Mouse (Mus musculus): ENCODE measurements at regions not wholly inside any gene's neighbourhood (a gene's known extent, or its start where the extent isn't known, plus 50 kb on each side); places are given as distances from the start of the nearest gene placed in this dataset.

DNA sequence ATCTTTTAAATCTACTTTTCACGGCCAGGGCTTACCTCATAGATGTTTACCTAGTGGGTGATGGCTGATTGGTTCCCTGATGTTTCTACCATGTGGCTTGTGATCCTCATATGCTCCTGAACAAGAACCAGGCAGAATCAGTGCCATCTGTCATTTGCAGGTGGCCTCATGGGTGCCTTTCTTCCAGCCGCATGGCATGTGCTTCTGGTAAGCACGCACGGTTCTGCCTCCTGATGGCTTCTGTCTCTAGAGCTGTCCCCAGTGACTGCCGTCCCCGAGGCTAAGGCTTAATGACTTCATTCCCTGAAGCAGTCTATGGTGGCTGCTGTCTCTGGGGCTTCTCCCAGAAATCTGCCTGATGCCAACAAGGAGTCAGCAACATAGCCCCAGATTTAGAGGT is 117.3 kb upstream of the Kit start:
- H3K27me3 ChIP-seq (replicated peaks): peaks cover 10% of the 10 kb centered on the region
- H3K9me3 ChIP-seq: no peaks in the 10 kb centered on the region; the same call in 1 of the 2 replicates
- TF ChIP-seq GATA1 (IDR thresholded peaks at IDR 0.05; ENCODE audit: borderline replicate concordance, low read length) (no peak), FLI1 (IDR thresholded peaks at IDR 0.05; ENCODE audit: low read length) (no peak)
- H3K4me3 ChIP-seq (replicated peaks): no peak overlapping the region
- peaks cover 9% of the 10 kb centered on the region; the same call in 1 of the 2 replicates for H3K4me1 ChIP-seq
- H3K36me3 ChIP-seq (replicated peaks; ENCODE audit: low read length): no peaks in the 10 kb centered on the region

DNA sequence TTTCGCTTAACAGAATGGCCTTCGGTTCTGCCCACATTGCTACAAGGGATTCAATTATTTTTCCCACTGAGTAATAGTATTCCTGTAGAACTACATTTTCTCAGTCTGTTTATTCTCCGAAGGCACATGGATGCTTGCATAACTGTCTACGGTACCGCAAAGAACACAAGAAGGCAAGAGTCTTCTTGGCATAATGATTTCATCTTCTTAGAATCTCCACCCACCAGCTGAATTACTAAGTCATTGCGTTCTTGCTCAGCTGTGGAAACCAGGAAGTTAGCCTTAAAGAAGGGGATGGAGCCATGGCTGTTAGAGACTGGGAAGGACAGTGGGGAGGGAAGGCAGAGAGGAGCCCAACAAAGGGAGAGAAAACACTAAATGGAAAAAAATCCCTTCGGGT is 116.4 kb upstream of the Kit start:
- Histone ChIP-seq H3K9me3 (no peaks in the 10 kb centered on the region; the same call in 1 of the 2 replicates), H3K4me3 (replicated peaks) (no peak overlapping the region), H3K36me3 (replicated peaks; ENCODE audit: low read length) (no peaks in the 10 kb centered on the region), H3K27me3 (replicated peaks) (peaks cover 10% of the 10 kb centered on the region), H3K4me1 (peaks cover 9% of the 10 kb centered on the region; the same call in 1 of the 2 replicates)
- TF ChIP-seq GATA1 (IDR thresholded peaks at IDR 0.05; ENCODE audit: borderline replicate concordance, low read length): no peak
- no peak for TF ChIP-seq FLI1 (IDR thresholded peaks at IDR 0.05; ENCODE audit: low read length)

DNA sequence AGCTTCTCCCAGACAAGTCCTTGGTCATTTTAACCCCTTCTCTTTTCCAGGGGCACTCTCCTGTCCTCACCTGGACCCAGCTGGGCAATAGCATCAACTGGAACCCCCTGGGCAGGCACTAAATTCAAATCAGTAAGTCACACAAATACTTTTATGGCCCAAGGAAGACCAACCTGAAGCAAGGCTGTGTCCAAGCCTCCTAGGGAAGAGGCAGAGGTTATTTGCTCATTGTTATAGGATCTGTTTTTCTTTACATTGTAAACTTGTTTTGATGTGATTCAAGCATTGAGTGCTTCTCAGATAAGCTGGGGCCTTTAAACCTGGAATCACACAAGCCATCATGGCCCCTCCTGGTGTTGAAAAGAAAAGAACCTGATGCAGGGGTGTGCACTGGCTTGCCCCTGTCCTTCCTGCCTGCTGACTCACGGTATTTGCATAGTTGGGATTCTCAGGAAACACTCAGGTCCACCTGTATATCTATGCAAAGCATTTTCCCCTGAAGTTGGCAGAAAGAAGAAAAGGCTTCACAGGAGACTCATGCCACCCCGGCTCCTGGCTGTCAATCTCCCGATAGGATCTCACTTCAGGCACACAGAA is 114.9 kb upstream of the Kit start:
- Histone ChIP-seq H3K4me1 (peaks cover 17% of the 10 kb centered on the region), H3K4me3 (replicated peaks) (no peak overlapping the region), H3K36me3 (replicated peaks; ENCODE audit: low read length) (no peaks in the 10 kb centered on the region), H3K27me3 (replicated peaks) (peaks cover 7% of the 10 kb centered on the region), H3K9me3 (no peaks in the 10 kb centered on the region; the same call in 1 of the 2 replicates)
- TF ChIP-seq GATA1 (IDR thresholded peaks at IDR 0.05; ENCODE audit: borderline replicate concordance, low read length) (no peak), FLI1 (IDR thresholded peaks at IDR 0.05; ENCODE audit: low read length) (no peak)

DNA sequence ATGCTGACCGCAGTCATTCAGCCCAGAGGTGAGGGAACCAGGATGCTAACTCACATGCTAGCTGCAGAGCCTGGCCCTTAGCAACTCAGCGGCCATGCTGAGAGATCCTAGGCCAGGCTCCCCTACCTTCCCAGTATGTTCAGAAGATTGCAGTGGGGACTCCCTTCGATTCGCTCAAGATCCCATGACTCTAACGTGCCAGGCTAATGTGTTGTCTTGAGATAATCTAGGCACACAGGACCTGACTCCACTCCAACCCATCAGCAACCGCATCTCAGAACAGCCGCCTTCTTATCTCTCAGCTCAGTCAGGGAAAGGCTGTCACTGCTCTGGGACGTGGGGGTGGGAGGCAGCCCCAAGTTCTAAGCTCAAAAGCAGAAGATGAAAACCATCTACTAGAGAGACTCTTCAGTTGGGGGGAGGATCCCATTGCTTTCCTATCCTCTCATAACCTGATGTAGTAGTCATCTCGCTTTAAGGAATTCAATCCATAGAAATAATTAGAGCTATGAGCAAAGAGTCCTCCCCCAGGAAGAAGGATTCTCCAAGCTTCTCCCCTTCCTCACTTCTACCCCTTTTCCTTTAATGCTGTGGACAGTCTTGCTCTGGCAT is 114.2 kb upstream of the Kit start:
- Histone ChIP-seq H3K4me3 (replicated peaks) (no peak overlapping the region), H3K36me3 (replicated peaks; ENCODE audit: low read length) (no peaks in the 10 kb centered on the region), H3K27me3 (replicated peaks) (peaks cover 5% of the 10 kb centered on the region), H3K9me3 (no peaks in the 10 kb centered on the region; the same call in 1 of the 2 replicates), H3K4me1 (peaks cover 19% of the 10 kb centered on the region)
- TF ChIP-seq GATA1 (IDR thresholded peaks at IDR 0.05; ENCODE audit: borderline replicate concordance, low read length) (no peak), FLI1 (IDR thresholded peaks at IDR 0.05; ENCODE audit: low read length) (no peak)

DNA sequence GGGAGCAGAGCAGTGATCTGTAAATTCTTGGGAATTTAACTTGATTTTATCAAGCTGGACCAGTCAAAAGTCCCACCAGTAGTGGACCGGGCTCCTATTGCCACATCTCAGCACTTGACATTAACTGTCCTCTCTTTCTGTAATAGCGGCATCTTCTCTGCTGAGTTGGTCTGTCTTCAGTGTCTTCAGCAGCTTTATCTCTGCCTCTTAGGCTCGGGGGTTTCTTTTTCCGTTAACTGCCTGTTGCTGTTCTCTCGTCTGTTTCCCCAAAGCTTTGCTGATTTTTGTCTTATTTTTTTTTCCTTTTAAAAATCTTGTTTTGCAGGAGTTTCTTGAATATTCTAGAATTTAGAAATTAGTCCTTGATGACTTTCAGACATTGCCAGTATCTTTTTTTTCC is 113.3 kb upstream of the Kit start:
- no peak overlapping the region for H3K4me3 ChIP-seq (replicated peaks)
- H3K4me1 ChIP-seq: peaks cover 28% of the 10 kb centered on the region
- H3K27me3 ChIP-seq (replicated peaks): peaks cover 2% of the 10 kb centered on the region
- no peaks in the 10 kb centered on the region; the same call in 1 of the 2 replicates for H3K9me3 ChIP-seq
- TF ChIP-seq GATA1 (IDR thresholded peaks at IDR 0.05; ENCODE audit: borderline replicate concordance, low read length) (no peak), FLI1 (IDR thresholded peaks at IDR 0.05; ENCODE audit: low read length) (no peak)
- no peaks in the 10 kb centered on the region for H3K36me3 ChIP-seq (replicated peaks; ENCODE audit: low read length)

DNA sequence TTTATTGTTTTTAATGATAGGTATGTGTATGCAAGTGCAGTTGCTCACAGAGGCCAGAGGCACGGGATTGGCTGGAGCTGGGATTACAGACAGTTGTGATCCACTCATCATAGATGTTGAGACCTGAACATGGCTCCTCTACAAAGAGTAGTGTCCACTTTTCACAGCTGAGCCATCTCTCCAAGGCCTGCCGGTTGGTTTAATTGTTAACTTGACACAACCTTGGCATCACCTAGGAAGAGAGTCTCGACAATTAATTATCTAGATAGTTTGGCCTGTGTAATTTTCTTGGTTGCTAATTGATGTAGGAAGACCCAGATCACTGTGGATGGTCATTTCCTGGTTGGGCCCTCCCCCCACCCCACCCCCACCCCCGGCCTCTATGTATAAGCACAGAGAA is 111.1 kb upstream of the Kit start:
- Histone ChIP-seq H3K36me3 (replicated peaks; ENCODE audit: low read length) (no peaks in the 10 kb centered on the region), H3K4me1 (peaks cover 34% of the 10 kb centered on the region), H3K4me3 (replicated peaks) (no peak overlapping the region), H3K9me3 (no peaks in the 10 kb centered on the region; the same call in none of the 2 replicates), H3K27me3 (replicated peaks) (peaks cover 3% of the 10 kb centered on the region)
- TF ChIP-seq FLI1 (IDR thresholded peaks at IDR 0.05; ENCODE audit: low read length) (no peak), GATA1 (IDR thresholded peaks at IDR 0.05; ENCODE audit: borderline replicate concordance, low read length) (no peak)

DNA sequence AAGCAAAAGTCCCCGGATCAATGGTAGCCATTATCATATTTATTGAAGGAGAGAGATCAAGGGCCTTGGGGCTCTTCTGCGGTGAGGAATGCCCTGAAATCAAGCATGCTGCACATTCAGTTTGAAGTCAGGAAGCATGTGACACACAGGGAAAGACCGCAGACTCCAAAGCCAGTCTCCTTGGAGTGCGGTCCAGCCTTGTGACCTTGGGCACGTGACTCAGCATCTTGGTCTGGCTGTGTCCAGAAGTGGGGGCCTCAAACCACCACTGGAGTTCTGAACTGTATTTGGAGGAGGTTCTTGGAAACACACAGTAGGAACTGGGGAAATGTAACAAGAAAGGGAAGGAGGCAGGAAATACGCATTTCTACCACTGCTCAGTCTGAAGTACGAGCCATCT is 109.0 kb upstream of the Kit start:
- Histone ChIP-seq H3K4me1 (peaks cover 33% of the 10 kb centered on the region), H3K9me3 (no peaks in the 10 kb centered on the region; the same call in none of the 2 replicates), H3K36me3 (replicated peaks; ENCODE audit: low read length) (no peaks in the 10 kb centered on the region), H3K27me3 (replicated peaks) (peaks cover 20% of the 10 kb centered on the region), H3K4me3 (replicated peaks) (no peak overlapping the region)
- TF ChIP-seq GATA1 (IDR thresholded peaks at IDR 0.05; ENCODE audit: borderline replicate concordance, low read length): no peak
- TF ChIP-seq FLI1 (IDR thresholded peaks at IDR 0.05; ENCODE audit: low read length): no peak

DNA sequence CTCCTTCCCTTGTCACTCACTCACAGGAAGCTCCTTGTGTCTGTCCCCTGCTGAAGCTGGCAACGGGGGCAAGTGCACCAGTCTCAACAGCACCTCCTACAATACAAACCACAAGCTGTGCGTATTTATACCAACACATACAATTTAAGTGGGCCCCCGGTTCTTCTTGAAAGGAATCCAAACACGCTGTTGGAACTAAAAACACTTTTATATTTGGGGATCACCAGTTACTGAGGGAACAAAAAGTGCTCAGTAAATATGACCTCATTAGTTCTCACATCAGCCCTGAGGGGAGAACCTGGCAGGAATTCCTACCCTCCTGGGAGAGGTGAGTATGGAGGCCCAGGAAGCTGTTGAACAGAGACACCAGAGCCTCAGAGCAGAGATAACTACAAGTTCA is 107.8 kb upstream of the Kit start:
- no peaks in the 10 kb centered on the region; the same call in none of the 2 replicates for H3K9me3 ChIP-seq
- no peak overlapping the region for H3K4me3 ChIP-seq (replicated peaks)
- TF ChIP-seq GATA1 (IDR thresholded peaks at IDR 0.05; ENCODE audit: borderline replicate concordance, low read length) (no peak), FLI1 (IDR thresholded peaks at IDR 0.05; ENCODE audit: low read length) (no peak)
- H3K27me3 ChIP-seq (replicated peaks): peaks cover 29% of the 10 kb centered on the region
- no peaks in the 10 kb centered on the region for H3K36me3 ChIP-seq (replicated peaks; ENCODE audit: low read length)
- peaks cover 37% of the 10 kb centered on the region for H3K4me1 ChIP-seq

DNA sequence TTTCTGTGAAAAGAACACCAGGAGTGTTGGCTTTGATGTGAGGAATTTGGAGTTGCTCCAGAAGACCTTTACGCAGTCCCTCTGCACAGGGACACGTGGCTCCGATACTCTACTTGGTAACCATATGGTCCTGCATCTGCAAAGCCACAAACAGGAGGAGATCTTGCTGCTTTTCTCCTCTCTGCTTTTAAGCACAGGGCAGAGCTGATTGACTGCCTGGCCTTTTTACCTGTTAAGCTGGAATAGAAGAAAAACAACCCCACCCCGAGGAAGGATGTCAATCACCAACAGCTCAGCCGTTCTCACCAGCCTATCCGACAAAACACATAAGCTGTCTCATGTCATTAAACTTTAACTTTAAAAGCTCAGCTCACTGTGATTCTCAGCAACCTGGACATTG is 106.8 kb upstream of the Kit start:
- Histone ChIP-seq H3K4me3 (replicated peaks) (no peak overlapping the region), H3K36me3 (replicated peaks; ENCODE audit: low read length) (no peaks in the 10 kb centered on the region), H3K27me3 (replicated peaks) (peaks cover 39% of the 10 kb centered on the region), H3K4me1 (peaks cover 42% of the 10 kb centered on the region), H3K9me3 (no peaks in the 10 kb centered on the region; the same call in 1 of the 2 replicates)
- TF ChIP-seq FLI1 (IDR thresholded peaks at IDR 0.05; ENCODE audit: low read length) (no peak), GATA1 (IDR thresholded peaks at IDR 0.05; ENCODE audit: borderline replicate concordance, low read length) (no peak)

DNA sequence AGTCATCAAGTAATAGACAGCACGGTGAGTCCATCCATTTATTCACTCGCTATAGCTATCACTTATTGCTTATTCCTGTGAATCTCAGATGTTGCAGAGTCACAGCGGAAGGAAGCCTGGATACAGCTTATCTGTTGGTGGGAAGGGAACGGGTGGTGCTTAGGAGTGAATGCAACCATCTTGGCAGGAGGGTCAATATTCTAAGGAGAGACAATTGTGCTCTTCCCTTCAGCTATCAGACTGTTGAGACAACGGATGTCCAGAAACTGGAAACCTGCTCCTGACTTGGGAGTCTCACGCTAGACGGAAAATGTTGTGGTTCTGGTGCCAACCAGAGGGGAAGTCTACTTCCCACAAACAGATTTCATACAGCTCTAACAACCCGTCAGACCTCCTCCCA is 103.7 kb upstream of the Kit start:
- Histone ChIP-seq H3K4me1 (peaks cover 28% of the 10 kb centered on the region), H3K27me3 (replicated peaks) (peaks cover 53% of the 10 kb centered on the region), H3K36me3 (replicated peaks; ENCODE audit: low read length) (no peaks in the 10 kb centered on the region), H3K4me3 (replicated peaks) (no peak overlapping the region), H3K9me3 (peaks cover 10% of the 10 kb centered on the region)
- TF ChIP-seq FLI1 (IDR thresholded peaks at IDR 0.05; ENCODE audit: low read length): no peak
- TF ChIP-seq GATA1 (IDR thresholded peaks at IDR 0.05; ENCODE audit: borderline replicate concordance, low read length): no peak
